Mouse (Mus musculus) spleen, adult 2 months (tissue): ENCODE measurements at regions not wholly inside any gene's neighbourhood (a gene's known extent, or its start where the extent isn't known, plus 50 kb on each side); places are given as distances from the start of the nearest gene placed in this dataset.

ENCODE experiments used
- DNase-seq, 2 experiments: peaks; one replicate each; pipeline versions ENCODE4 v3.0.0 to v3.0.0-alpha.2; 2012 to 2021; ENCODE audit warnings: low spot score in 2 of 2, low read depth in 1 of 2
- H3K27ac ChIP-seq: fragments of 200-500 bp; 2 replicates; pipeline ENCODE4 v1.5.1; 2012; ENCODE audit warnings: low read length, inconsistent platforms; ENCODE audit not compliant: insufficient read depth
- H3K27me3 ChIP-seq: fragments of 200-500 bp; 2 replicates; pipeline ENCODE4 v1.6.1; 2012; ENCODE audit warnings: mild to moderate bottlenecking, moderate library complexity, low read length, inconsistent platforms; ENCODE audit not compliant: control insufficient read depth, insufficient read depth
- H3K36me3 ChIP-seq: fragments of 200-500 bp; 2 replicates; pipeline ENCODE4 v1.6.1; 2012; ENCODE audit warnings: mild to moderate bottlenecking, low read length, inconsistent platforms; ENCODE audit not compliant: control insufficient read depth, insufficient read depth
- H3K4me1 ChIP-seq: fragments of 200-500 bp; 2 replicates; pipeline ENCODE4 v1.6.1; 2011; ENCODE audit warnings: inconsistent platforms; ENCODE audit not compliant: control insufficient read depth, insufficient read depth, insufficient read length
- H3K4me3 ChIP-seq: fragments of 200-500 bp; 2 replicates; pipeline ENCODE4 v1.5.1; 2011; ENCODE audit warnings: mild to moderate bottlenecking, inconsistent platforms; ENCODE audit not compliant: insufficient read depth, insufficient read length; ENCODE audit errors: extremely low read depth
- CTCF ChIP-seq: fragments of 200-500 bp; IDR thresholded peaks from 2 replicates; pipeline ENCODE4 v1.5.1; 2011; ENCODE audit warnings: mild to moderate bottlenecking, inconsistent platforms; ENCODE audit not compliant: insufficient read depth, insufficient read length, insufficient replicate concordance; ENCODE audit errors: extremely low read depth
- POLR2A ChIP-seq: fragments of 200-500 bp; IDR thresholded peaks from 2 replicates; pipeline ENCODE4 v1.6.1; 2011; ENCODE audit warnings: low read depth, low read length, inconsistent platforms
- WGBS: fragments of 180-500 bp; shearing (Covaris S2); methylation state at CpG from one replicate; pipeline ENCODE4 v1.1.7; 2018; 5-methylcytosine and 5-hydroxymethylcytosine counted together

- DNase-seq, result no peak
- H3K27me3 ChIP-seq, result no peaks in the 10 kb centered on the region
- H3K27ac ChIP-seq, result no peak overlapping the region
- H3K4me1 ChIP-seq, result no peaks in the 10 kb centered on the region
- H3K4me3 ChIP-seq, result no peak overlapping the region
- no peaks in the 10 kb centered on the region for H3K36me3 ChIP-seq
- 86% methylated on average over 4 of the region's 4 CpGs for WGBS
- TF ChIP-seq CTCF (no peak), POLR2A (no peak)
These were observed 416.9 kb downstream of the Synb start for GRCm38 (mm10) chr14:68877171-68877570.

- Histone ChIP-seq H3K4me1 (peaks cover 1% of the 10 kb centered on the region; the same call in 1 of the 2 replicates), H3K27ac (no peak overlapping the region), H3K36me3 (no peaks in the 10 kb centered on the region), H3K27me3 (no peaks in the 10 kb centered on the region), H3K4me3 (no peak overlapping the region)
- no peak for DNase-seq
- 91% methylated on average over 3 of the region's 3 CpGs for WGBS
- TF ChIP-seq POLR2A (no peak), CTCF (no peak)
These were observed 433.0 kb downstream of the Synb start for GRCm38 (mm10) chr14:68861071-68861470.

- H3K4me1 ChIP-seq, result peaks cover 1% of the 10 kb centered on the region; the same call in 1 of the 2 replicates
- H3K27me3 ChIP-seq, result no peaks in the 10 kb centered on the region
- TF ChIP-seq POLR2A (no peak), CTCF (no peak)
- no peak overlapping the region for H3K4me3 ChIP-seq
- DNase-seq, result no peak
- H3K27ac ChIP-seq, result no peak overlapping the region
- 21% methylated on average over 1 of the region's 1 CpGs for WGBS
- no peaks in the 10 kb centered on the region for H3K36me3 ChIP-seq
These were observed 436.2 kb downstream of the Synb start for GRCm38 (mm10) chr14:68857948-68858347.

GRCm38 (mm10) chr14:68848506-68848905 lies 445.6 kb downstream of the Synb start:
- H3K4me1 ChIP-seq, result no peaks in the 10 kb centered on the region
- H3K27me3 ChIP-seq, result no peaks in the 10 kb centered on the region
- no peak overlapping the region for H3K4me3 ChIP-seq
- DNase-seq, result no peak
- H3K27ac ChIP-seq, result no peak overlapping the region
- 75% methylated on average over 4 of the region's 4 CpGs for WGBS
- TF ChIP-seq POLR2A (no peak), CTCF (no peak)
- no peaks in the 10 kb centered on the region for H3K36me3 ChIP-seq

- no peak for TF ChIP-seq CTCF
- TF ChIP-seq POLR2A, result no peak
These were observed 446.5 kb downstream of the Synb start for GRCm38 (mm10) chr14:68847609-68848008.

GRCm38 (mm10) chr14:68820241-68820640 lies 473.9 kb downstream of the Synb start:
- no peak overlapping the region for H3K4me3 ChIP-seq
- no peaks in the 10 kb centered on the region for H3K27me3 ChIP-seq
- H3K4me1 ChIP-seq, result no peaks in the 10 kb centered on the region
- 72% methylated on average over 8 of the region's 8 CpGs for WGBS
- no peak for DNase-seq
- H3K36me3 ChIP-seq, result no peaks in the 10 kb centered on the region
- TF ChIP-seq CTCF (no peak), POLR2A (no peak)
- H3K27ac ChIP-seq, result no peak overlapping the region

More at GRCm38 (mm10) chr14:68847609-68848008, 446.5 kb downstream of the Synb start:
- Histone ChIP-seq H3K27ac (no peak overlapping the region), H3K36me3 (no peaks in the 10 kb centered on the region), H3K27me3 (no peaks in the 10 kb centered on the region), H3K4me3 (no peak overlapping the region), H3K4me1 (no peaks in the 10 kb centered on the region)
- no peak for DNase-seq

GRCm38 (mm10) chr14:68808976-68809375 lies 485.1 kb downstream of the Synb start:
- Histone ChIP-seq H3K36me3 (no peaks in the 10 kb centered on the region), H3K4me3 (no peak overlapping the region), H3K27ac (no peak overlapping the region), H3K27me3 (no peaks in the 10 kb centered on the region), H3K4me1 (no peaks in the 10 kb centered on the region)
- 86% methylated on average over 3 of the region's 3 CpGs for WGBS
- DNase-seq, result no peak
- TF ChIP-seq CTCF (no peak), POLR2A (no peak)

GRCm38 (mm10) chr14:68807918-68808317 lies 486.2 kb downstream of the Synb start:
- Histone ChIP-seq H3K4me3 (no peak overlapping the region), H3K27me3 (no peaks in the 10 kb centered on the region), H3K4me1 (no peaks in the 10 kb centered on the region), H3K27ac (no peak overlapping the region), H3K36me3 (no peaks in the 10 kb centered on the region)
- no peak for DNase-seq
- TF ChIP-seq POLR2A (no peak), CTCF (no peak)
- 82% methylated on average over 3 of the region's 3 CpGs for WGBS
